Mouse (Mus musculus): Measurements from ENCODE around the gene Bmp3.

DNA sequence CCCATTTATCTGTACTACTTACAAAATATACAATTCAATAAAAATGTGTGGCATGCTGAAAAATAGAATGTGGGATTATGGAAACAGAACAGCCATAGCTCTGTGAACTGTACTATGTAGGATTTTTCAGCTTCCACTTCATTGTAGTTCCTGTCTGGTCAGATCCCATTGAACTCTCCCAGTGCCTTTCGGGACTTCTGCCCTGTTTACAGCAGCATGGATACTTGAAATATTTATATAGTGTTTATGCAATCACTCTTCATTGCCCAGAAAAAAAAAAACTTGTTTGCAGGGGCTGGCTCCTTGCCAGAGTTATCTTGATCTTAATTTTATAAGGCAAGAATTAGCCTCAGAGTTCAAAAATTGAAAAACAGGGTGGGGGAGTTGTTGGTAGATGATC lies 9.6 kb upstream of the Bmp3 start:
- TF ChIP-seq POLR2A (IDR thresholded peaks at IDR 0.05; ENCODE audit: extremely low read depth, insufficient read depth, low read length) (no peak), CTCF (IDR thresholded peaks at IDR 0.05; ENCODE audit: extremely low read depth, insufficient read depth, low read length) (no peak)
